Mouse (Mus musculus) CH12.LX (cell line): ENCODE measurements at regions not wholly inside any gene's neighbourhood (a gene's known extent, or its start where the extent isn't known, plus 50 kb on each side); places are given as distances from the start of the nearest gene placed in this dataset.

ENCODE experiments used
- EP300 ChIP-seq: IDR thresholded peaks from 2 replicates; pipeline ENCODE4 v1.6.1; 2011; ENCODE audit warnings: low read length, improper control_type of control experiment
- JUND ChIP-seq: conservative IDR thresholded peaks from 2 replicates; pipeline ENCODE4 v1.6.1; 2011; ENCODE audit warnings: low read depth, low read length, improper control_type of control experiment
- POLR2A ChIP-seq: IDR thresholded peaks from 2 replicates; pipeline ENCODE4 v1.6.1; 2011; ENCODE audit warnings: low read depth, mild to moderate bottlenecking, improper control_type of control experiment, low read length
- ZMIZ1 ChIP-seq: IDR thresholded peaks from 2 replicates; pipeline ENCODE4 v1.6.1; 2012; ENCODE audit warnings: low read depth, mild to moderate bottlenecking, inconsistent platforms, low read length, improper control_type of control experiment

DNA sequence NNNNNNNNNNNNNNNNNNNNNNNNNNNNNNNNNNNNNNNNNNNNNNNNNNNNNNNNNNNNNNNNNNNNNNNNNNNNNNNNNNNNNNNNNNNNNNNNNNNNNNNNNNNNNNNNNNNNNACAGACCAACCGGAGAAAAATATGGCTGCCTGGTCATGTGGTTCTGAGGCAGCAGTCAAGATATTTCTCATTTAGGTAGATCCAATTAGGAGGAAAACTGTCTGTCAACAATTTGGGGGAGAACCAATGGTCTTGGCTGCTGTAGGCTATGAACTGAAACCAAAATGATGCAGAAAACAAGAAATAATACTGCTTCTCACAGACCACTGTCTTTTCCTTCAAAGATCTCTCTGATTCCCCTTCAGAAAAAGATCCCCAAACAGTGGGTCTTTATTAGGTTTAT lies 613.7 kb upstream of the Arid1b start:
- no peak for TF ChIP-seq POLR2A
- TF ChIP-seq ZMIZ1 = no peak
- no peak for TF ChIP-seq JUND
- no peak for TF ChIP-seq EP300
